Mouse (Mus musculus): Measurements from ENCODE around the gene Lrrc29.

Lrrc29 gene

DNA sequence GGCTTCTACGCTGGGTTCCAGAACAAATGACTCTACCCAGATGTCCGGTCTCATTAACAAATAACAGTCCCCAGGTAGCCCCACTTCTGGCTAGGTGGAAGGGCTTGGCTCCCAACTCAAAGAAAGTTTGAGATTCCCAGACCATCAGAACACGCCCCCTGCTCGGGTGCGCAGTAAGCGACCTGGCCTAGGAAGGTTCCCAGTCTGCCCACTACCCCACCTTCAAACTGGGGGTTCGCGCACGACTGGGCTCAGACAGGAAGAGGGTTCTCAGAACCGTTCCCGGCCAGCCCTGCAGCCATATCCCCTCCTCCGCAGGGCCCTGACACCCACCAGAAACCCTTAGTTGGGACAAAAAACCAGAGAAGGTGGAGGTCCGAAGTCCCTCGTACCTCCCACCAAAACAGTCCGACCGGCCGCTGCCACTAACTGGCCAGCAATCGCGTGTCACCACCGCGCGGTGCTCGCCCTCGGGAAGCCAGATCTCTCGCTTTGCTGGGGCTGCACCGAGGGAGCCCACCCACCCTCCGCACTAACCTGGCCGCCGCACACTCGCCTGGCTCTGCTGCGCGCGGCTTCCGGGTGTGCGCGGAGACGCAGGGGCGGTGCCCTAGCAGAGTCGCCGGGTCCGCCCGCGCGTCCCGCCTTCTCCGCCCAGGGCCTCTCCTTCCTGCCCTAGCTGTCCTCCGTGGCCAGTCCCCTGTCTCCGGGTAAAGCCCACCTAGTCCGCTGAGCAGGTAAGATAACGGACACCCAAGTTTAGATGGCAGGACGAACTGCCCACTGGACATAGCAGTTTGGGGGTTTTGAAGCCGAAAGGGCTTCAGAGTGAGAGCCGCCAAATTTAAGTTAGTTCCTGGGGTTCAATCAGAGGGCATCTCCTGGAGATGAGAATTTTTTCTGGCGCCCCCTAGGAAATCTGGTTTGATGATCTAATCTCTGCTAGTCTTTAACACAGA lies 61.8 kb downstream of the Lrrc29 start, which contains the start of the genes Tradd and Fbxl8:
Tradd (minus strand) TSS at position 586 of the 959 bp plus-strand sequence.
Fbxl8 (plus strand) TSS at position 625 of the 959 bp plus-strand sequence.
- peak; percentile 62 for DNase-seq (ENCODE audit: low spot score)

DNA sequence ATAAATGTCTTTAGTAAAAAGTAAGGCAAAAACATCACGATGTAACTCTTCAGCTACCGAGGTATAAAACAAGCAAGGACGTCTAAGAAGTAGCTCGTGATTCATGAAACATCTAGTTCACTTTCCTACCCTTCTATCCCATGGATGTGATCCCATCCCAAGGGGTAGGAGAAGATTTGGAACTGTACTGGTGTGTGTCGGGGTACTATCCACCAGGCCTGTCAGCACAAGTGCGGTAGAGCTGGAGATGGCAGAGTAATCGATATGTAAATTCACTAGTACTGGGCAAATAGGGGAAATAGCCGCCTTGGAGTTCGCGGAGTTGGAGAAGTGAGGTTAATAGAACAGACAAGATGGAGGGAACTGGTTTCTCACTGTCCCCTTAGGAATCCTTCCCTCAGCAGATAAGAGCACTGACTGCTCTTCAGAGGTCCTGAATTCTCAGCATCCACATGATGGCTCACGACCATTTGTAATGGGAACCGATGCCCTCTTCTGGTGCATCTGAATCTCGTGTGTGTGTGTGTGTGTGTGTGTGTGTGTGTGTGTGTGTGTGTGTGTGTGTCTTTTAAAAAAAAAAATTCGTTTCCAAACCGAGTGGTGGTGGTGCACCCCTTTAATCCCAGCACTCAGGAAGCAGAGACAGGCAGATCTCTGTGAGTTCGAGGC lies 62.7 kb downstream of the Lrrc29 start:
- no peak for DNase-seq (ENCODE audit: low spot score)
